Mouse (Mus musculus) cerebral cortex, adult 2 months (tissue): ENCODE data around the gene Hgfac.

ENCODE experiments used
- WGBS: fragments of 180-500 bp; shearing (Covaris S2); methylation state at CpG from one replicate; pipeline ENCODE4 v1.1.7; 2018; 5-methylcytosine and 5-hydroxymethylcytosine counted together

The Hgfac gene

DNA sequence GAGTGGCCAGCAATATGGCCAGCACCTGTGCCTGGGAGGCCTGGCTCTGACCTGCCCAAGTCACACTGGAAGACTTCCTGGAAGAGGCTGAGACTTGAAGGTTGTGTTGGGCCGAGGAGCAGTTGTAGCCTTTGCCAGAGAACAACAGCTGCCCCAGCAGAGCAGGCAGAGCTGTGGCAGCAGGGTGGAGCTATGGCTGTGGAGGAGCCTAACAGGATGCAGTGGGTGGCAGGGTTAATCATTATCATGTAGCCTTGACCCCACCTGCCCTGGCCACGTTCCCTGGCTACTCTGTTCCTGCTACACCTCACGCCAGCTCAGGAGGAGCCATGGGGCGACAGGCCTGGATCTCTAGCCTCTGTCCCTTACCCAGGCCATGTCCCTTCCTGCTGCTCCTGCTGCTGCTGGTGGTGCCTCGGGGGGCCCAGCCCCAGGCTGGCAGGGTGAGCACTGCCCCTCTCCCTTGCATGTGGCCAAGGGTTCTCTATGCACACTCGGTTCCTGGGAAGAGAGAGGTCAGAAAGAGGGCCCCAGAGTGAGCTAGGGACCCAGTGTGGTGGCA lies at the start of gene Hgfac:
Gene Hgfac (plus strand): TSS at position 242 of the 562 bp plus-strand sequence.
- WGBS: 66% methylated on average over 6 of the region's 6 CpGs

DNA sequence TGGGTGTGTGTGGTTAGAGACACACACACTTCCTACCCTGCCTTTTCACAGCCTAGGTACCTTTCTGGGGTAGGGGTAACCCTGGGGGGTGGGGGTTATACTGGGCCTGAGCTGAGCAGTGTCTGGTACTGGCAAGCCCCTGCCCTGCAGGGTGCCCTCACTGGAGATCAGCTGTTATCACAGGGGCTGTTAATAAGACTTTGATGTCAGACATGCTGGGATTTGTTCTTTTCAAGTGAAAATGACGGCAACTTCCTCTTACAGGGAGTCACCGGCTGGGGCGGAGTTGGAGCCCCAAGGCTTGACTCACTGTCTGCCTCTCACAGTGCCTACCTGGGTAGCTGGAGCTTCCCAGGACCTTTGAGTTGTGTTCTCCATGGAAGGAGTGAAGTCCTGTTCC lies 42.6 kb upstream of the Hgfac start:
- WGBS: 67% methylated on average over 3 of the region's 3 CpGs

DNA sequence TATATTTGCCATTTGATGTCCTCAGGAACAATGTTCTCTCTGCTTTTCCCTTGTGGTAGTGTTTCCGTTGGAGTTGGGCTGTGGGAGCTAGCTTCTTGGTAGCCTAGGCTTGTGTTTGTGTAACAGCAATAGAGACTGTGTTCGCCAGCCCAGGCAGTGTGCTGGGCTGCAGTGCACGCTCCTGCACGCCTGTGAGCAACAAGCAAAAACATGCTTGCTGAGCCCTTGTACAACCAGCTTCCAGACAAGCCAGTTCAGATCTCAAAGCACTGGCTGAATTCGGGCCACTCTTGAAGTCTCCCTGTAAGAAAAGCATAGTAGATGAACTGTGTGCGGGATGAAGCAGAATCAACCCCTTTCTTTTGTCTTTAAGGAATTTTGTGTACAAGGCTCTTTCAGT lies 42.0 kb upstream of the Hgfac start:
- WGBS: 71% methylated on average over 6 of the region's 6 CpGs

DNA sequence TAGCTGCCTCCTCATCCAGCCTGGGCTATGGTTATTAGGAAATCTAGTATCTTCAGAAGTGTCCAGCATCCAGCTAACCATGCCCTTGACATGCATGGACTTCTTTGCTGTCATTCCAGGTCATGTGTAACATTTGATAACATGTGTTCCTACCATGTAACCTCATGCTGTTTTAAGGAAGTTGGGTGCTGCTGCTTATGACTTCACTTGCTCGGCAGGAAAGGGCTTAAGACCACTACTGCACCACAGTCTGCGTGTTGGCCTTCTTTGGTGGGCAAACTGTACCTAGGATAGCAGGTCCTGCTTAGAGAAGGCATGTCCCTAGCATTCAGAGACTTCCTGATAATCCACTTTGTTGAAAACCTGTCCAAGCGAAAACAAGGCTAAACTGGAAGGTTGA lies 40.2 kb upstream of the Hgfac start:
- 82% methylated on average over 3 of the region's 3 CpGs for WGBS

DNA sequence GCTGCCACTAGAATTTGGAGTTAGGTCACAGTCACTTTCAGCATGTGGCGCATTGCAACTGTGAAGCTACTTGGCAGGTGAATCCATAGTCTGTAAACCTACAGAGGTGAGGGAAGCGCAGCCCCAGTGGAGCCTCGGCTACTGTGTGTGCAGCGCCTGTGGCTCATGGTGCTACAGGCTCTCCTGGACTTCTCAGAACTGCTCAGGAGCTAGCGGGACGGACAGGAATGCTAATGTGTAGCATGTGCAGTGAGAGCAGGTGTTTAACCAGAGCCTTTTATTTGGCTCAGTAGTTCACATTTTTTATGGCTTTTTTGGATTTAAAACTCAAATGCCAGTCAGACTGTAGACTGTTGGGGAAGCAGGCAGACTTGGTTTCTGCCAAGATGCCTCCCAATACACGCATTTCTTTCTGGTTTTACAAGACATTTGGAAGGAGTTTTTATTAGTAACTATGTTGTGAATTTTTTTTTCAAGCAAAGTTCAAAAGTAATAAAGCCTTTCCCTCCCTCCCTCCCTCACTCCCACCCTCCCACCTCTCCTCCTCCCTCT lies 37.6 kb upstream of the Hgfac start:
- WGBS: 64% methylated on average over 7 of the region's 7 CpGs

DNA sequence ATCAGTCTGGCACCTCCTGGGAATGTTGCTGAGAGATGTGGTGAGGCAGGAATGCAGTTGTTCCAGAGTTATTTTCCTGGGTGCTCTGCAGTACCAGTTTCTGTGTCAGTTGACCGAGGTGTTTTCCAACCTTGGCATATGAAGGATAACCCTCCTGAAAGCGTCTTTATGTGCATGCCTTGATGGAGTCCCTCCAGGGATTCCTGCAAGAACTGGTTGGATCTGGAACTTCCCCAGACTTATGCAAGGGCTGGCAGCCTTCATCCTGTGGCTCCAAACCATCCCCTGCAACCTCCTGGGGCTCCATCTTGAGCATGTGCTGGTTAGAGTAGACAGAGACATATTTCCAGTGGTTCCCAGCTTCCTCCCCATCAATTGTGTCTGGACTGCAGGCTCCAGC lies 36.5 kb upstream of the Hgfac start:
- 74% methylated on average over 2 of the region's 2 CpGs for WGBS

DNA sequence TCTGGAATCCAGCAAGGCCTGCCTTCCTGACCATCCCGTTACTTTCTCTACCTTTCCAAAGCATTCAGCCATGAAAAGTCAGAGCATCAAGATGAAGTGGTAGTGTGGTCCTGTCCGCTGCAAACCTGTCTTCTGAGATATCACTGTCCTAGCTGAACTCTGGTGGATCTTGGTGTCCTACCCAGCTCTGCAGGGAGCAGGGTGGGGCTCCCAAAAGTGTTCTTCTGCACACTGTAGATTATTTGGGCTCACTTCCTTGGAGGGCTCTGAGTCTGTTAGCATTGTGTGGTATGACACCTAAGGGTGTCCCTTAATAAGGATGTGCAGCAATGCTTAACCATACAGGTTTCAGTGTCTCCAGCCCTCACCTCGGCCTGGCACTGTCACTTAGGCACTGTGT lies 35.6 kb upstream of the Hgfac start:
- WGBS: 94% methylated on average over 3 of the region's 3 CpGs

DNA sequence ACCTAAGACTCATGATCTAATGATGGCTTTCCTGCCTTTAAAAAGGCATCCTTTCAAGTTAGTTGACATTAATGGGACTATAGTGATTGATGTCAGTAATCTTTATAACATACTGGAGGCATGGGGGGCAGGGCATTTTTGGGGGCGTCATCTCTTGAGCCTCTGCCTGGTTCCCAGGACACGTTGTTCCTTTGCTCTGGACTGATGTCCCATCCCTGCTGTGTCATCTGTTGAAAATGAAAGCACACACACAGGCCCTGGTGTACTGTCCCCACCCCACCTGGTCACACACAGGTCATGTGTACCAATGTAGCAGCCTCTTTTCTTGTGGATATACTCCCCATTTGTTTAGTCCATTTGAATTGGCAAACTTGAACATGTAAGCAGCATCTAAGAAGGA lies 34.7 kb upstream of the Hgfac start:
- WGBS: 74% methylated on average over 2 of the region's 2 CpGs

DNA sequence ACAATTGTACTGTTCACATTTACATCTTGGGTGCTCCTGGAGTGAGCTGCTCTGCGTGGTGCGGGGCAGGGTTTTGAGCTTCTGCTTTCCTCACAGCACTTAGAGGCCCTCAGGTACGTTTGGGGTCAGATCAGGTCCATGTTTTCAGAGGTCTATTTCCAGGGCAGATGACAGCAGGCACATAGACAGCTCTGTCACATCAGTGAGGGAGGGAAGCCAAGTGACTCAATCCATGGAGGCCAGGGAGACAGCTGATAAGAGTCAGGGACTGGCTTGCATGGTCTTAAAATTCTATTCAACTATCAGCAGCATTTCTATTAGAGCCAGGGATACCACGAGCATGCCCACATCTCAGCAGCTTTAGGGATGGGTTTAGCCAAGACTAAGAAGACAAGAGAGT lies 32.1 kb upstream of the Hgfac start:
- 96% methylated on average over 4 of the region's 4 CpGs for whole genome bisulfite sequencing

DNA sequence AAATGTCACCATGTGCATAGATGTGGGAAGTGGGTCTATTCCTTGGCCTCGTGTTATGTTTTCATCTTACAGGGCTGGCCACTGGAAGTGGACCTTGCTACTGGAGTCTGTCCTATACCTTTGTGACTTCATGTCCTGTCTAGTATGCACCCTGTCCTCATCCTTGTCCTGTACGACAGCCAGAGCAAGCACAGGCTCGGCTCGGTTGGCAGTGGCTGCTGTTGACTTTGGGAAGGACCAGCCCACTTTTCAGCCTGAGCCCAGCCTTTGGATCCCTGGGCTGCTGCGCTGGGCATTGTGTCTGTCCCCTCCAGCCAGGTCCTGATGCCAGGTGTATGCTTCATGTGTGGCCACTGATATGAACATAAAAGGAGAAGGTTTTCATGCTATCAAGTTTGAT lies 30.7 kb upstream of the Hgfac start:
- 74% methylated on average over 5 of the region's 5 CpGs for WGBS

DNA sequence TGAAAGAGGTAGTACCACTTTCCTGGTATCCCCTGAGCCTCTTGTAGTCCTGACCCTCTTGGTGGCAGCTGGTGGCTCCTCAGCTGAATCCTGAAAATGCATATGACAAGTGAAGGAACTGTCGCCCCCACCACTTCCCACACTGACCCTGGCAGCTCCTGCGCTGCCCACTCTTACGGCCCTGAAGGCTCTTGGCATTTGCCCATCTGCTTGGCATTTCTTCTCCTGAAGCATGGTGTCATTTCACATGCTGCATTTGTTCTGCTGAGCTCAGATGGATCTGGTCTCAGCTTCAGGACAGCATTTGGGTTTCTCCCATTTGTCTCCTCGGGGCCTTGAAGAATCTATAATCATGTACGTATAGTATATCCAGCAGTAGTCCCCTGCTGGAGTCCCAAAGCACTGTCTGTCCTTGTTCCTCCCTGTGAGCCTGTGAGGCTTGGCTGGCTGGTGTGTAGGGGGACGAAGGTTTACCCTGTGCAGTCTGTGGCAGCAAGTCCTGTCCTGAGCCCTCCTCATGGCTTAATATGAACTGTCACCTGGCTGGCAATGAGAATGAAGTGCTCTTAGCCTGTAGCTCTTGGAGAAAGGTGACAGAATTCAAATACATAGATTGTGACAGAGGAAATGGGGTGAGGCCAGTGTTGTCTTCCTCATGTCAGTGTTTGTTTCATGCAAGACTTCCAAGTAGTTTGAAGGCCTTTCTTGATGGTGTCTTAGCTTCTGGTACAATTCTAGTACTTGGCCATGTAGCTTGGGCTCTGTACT lies 30.0 kb upstream of the Hgfac start:
- 62% methylated on average over 6 of the region's 6 CpGs for WGBS

DNA sequence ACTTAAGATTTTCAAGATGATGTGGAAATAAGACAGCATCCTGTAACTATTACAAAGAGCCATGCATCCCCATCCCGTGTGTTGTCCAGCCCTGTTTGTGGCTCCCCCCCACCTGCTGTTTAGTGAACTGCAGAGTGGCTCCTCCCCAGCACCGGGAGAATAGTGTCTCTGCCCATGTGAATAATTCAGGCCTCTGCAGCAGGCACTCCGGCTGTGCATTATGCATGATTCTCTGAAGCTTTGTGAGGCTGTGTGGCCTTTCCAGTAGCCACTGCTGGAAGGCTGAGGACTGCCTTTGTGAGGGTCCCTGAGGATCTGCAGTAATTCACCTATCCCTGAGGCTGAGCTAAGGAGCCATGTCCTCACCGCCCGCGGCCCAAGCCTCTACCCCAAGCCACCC lies 27.3 kb upstream of the Hgfac start:
- WGBS: 63% methylated on average over 6 of the region's 6 CpGs

DNA sequence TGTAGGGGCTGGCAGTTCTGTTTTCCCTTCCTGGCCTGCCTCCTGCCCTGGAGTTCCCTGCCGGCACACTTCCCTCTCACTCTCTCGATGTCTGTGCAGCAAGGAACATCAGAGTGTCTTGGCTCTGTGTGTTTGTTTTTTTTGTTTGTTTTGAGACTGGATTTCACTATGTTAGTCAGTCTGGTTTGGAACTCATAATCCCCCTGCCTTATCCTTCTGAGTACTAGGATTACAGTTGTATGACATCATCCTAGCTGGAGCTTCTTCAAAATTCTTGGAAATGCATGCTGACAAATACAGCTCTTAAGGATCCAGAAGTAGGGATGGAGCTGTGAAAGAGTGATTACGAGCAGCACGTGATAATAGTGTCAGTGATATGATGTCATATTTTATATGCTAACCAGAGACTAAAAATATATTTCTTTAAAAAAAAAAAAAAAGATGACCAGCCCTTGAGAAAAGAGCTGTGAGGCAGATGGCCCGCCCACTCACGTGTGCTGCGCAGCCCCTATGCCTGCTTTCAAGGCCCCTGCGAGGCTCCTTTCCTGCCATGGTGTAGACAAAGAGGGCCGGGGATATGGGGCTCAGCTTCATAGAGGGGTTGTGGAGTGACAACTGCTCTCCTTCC lies 21.5 kb upstream of the Hgfac start:
- 39% methylated on average over 9 of the region's 9 CpGs for WGBS

DNA sequence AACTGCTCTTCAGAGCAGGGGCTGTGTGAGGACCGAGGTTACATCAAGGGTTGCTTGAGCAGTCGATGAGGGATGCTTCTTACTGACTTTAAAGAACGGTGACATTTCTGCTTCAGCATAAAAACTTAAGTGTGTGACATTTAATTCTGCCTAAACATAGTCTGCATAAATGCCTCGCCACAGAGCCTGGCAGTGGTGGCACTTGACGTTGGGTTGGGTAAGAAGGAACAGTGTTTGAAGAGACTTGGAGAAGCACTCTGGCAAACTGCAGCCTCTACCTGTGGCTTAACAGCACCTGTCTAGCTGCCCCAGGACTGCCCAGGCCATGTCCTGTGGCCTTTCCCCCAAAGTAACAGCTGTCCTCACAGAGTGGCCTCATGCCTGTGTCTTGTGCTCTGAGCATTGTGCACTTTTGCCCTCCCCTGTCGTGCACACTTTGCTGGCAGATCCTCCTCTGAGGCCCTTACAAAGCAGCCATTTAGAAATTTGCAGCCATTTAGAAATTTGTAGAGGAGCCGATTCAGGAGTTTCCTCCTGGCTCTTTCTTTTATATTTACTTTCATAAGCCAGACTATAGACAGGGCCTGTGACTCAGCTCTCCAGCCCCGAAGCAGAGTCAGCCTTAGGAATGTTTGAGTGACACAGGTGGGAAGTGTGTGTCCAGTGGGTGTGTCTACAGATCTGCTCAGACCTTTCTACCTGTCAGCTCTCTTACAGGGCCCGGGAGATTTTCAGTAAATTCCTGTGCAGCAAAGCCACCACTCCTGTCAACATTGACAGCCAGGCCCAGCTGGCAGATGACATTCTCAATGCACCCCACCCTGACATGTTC lies 20.7 kb upstream of the Hgfac start:
- WGBS: 42% methylated on average over 9 of the region's 9 CpGs

DNA sequence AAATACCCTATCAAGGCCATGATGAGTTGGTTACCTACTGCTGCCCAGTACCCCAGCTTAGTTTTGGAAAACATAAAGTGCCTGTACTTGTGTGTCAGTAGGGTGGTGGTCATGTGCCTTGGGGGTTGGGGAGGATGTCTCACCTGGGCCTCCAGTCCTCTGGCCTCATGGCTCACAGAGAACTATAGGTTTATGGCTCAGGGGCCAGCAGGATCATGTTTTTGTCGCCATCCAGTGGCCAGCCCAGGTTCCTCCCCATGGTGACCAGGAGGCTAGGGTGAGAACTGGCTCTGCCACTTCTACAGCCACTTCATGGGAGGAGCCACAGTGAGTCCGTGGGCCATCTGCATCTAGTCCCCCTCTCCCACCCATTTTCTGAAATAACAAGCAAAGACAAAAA lies 16.3 kb upstream of the Hgfac start:
- 34% methylated on average over 2 of the region's 2 CpGs for WGBS

DNA sequence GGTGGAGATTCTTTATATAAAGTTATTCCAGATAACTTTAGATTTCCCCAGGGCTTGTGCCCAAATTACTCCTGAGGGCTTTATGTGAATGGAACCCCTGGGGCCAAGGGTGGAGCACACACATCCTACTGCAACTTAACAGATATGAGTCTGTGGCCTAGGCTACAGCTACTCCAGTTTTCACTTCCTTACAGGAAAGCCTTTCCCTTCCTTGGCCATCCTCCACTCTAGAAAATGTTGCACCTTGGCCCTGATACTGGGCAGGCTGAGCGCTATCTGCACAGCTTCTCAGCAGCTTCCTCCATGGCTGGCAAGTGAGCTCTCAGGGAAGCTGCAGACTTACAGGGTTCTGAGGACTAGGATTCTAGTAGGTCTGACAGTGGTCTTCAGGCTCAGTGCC lies 12.0 kb upstream of the Hgfac start:
- WGBS: 83% methylated on average over 1 of the region's 1 CpGs

DNA sequence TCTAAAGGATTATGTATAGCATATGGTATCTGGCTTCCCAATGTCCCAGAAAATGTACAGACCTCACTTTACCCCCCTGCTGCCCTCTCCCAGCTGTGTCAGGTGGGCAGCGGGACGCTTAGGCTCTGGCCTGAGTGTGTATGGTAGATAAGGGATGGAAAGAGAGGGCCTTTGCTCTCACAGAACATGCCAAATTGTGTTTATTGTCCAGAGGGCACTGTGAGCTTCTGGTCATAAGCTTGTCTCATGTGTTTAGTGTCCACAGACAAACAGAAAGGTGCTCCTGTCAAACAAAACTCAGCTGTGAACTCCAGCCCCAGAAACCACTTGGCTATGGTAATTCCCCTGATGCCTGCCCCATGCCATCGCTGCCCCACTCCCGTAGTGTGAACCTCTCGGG lies 11.6 kb upstream of the Hgfac start:
- 96% methylated on average over 5 of the region's 5 CpGs for WGBS

DNA sequence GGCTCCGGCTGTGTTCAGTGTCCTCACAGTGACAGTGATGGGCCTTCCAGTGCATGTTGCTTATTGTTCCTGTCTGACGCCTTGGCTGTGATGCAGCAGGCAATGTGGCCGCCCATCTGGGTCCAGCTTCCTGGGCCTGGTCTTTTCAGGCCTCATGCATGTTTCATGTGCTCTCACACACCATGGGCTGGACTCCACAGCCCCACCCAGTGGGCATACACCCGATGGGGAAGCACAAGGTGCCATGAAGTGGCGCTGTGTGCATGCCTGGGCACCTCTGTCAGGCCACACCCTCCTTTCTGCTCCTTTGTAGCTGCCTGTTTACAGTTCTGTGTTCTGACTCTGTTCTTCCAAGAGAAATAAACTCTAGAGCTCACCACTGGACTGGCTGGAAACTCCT lies 8.2 kb upstream of the Hgfac start:
- 63% methylated on average over 5 of the region's 5 CpGs for WGBS

DNA sequence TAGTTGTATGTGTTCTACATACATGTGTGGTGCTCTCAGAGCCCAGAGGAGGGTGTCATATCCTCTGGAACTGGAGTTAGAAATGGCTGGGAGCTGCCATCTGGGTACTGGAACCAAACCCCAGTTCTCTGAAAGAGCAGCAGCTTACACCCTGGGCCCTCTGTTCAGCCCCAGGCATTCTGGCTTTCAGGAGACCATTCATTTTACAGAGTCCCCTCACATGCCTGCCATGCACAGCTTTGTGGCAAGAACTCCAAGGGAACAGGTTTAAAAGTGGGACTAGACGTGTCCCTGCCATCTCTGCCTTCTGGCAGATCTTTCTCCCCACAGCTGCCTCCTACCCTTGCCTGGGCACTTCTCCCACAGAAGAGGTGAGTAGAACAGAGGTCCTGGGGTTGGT lies 7.7 kb upstream of the Hgfac start:
- WGBS: 72% methylated on average over 1 of the region's 1 CpGs

DNA sequence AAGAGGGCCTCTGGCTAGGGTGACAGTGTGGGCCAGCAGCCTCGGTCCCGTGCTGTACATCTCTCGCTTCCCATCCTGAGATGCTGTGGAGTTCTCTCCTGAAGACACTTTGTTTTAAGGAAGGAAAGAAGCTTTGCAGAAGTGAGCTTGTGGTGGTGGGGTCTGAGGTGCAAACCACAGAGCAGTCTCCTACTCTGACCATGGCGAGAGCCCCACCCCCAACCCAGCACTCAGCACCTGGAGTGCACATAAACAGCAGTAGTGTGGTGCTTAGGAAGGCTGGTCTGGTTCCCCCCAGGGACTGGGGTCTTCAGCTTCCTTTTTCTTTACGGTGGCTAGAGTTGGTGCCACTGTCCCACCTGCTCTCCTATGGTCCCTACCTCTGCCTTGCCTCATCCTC lies 6.2 kb upstream of the Hgfac start:
- WGBS: 77% methylated on average over 5 of the region's 5 CpGs

DNA sequence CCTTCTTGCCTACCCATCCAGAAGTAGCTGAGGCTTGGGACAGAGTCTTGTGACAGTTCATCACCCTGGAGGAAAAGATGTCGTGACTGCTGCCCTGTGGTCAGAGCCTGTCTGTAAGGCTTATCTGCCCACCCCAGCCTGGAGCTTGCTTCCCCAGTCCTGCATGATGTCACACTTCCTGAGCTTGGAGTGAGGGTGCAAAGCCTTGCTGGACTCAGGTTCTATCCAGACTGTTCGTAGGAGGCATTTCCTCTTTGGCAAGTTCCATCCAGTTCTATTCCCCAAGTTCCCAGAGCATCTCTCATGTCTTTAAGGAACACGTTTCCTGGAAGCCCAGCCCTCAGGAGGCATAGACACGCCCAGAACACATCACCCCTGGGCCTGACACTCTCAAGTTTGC lies 5.5 kb upstream of the Hgfac start:
- 58% methylated on average over 4 of the region's 4 CpGs for WGBS

DNA sequence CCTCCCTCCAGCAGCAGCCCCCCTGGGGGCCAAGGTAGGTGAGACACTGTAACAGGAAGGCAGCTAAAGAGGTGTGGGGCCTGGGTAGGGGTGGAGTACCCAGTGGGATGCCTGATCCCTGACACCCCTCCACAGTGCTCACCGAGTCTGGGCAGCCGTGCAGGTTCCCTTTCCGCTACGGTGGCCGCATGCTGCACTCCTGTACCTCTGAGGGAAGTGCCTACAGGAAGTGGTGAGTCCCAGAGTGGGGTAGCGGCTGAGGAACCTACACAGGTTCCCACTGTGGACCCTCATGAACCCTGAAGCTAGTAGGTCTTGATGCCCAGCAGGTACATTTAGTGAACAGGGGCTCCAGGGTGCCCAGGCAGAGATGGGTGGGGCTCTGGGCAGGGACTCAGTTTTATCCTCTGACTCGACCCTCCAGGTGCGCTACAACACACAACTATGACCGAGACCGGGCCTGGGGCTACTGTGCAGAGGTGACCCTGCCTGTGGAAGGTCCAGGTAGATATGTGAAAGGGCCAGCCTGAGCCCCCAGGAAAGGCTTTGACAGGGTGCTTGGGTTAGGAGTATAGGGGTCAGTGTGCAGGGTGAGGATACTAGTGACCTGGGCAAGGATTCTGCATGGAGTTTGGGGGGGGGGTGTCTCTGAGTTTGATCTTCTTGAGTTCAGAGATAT lies 1.3 kb downstream of the Hgfac start:
- WGBS: 74% methylated on average over 10 of the region's 10 CpGs
